Mouse (Mus musculus): ENCODE data around the gene Yju2.
"Not testable (repeated sequence)": the region's sequence is repeated elsewhere in the genome, so short reads cannot be mapped to it uniquely, and the experiment has no call there.

Yju2 gene

GRCm38 (mm10) chr17:55958918-55959728 lies at the start of gene Yju2:
Yju2 (plus strand) TSS chr17:55959099.
- peak; percentile 88 for DNase-seq (ENCODE audit: low spot score)

GRCm38 (mm10) chr17:55931553-55932502 lies 27.1 kb upstream of the Yju2 start:
- DNase-seq (ENCODE audit: low spot score) = peak; percentile 38

DNA sequence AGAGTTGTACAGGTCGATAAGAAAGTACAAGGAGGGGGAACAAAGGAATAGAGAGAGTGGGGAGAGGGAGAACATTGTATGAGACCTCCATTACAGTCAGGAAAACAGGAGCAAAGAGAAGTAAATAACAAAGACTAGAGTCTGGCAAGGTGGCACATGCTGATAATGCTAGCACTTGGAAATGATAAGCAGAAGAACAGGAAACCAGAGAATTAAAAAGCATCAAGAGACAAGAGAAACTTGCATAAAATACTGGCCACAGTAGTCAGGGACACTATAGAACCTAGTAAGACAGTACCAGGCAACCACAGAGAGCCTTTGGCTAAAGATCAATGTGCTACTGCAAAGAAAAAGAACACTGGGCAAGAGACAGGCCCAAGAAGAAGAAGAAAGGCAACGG lies 26.3 kb upstream of the Yju2 start:
- DNase-seq (ENCODE audit: low spot score) = no peak

- no peak for DNase-seq (ENCODE audit: low spot score)
Observed at GRCm38 (mm10) chr17:55933191-55933590, 25.7 kb upstream of the Yju2 start.

DNA sequence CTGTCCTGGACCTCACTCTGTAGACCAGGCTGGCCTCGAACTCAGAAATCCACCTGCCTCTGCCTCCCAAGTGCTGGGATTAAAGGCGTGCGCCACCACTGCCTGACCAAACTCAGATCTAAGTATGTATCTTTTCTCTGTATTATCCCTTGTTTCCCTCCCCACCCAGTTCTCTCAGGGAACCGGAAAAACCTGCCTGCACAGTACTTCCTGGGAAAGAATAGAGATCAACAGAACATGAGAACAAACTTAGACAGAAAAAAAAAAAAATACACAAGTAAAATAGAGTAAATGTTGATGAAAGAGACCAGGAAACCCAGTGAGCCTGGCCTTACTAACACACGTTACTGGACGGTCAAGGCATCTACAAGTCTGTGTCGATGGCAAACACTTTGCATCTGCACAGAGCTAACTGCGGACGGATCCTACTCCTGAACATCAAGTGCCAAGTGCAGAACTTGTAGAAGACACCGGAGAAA lies 14.5 kb upstream of the Yju2 start:
- DNase-seq (ENCODE audit: low spot score) = not testable (repeated sequence)

DNA sequence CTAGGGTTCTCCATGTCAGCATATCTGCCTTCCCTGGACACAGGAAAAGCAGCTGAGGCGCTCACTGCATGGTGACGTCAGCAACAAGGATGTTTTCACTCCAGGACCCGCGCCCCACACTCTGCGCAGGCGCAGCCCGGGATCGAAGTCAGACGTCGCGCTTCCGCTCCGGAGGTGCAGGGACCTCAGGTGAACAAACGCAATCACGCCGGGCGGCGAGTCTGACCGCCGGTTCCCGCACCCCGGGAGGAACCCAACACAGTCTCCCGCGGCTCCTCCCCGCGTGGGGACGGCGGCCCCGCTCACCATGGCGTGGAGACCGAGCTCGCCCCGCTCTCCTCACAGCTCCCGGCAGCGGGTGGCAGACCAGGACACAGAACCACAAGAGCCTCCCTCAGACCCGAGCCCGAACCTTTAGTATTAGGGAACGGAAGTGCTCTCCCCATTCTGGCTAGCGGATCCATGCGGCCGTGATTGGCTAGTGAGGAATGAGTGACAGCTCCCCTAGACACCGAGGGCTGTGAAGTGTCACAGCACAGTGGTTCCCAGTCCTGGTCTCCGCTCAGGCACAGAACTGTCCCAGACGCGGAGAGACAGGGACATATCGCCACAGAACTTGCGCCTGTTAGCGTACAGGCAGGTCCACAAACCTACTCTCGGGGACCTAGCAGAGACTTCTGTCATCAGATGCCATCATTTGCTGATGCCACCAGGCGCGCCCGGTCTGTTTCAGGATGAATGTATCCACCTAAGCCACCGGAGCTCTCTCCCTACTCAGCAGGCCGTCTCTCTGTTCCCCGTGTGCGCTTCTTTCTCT lies 13.8 kb upstream of the Yju2 start:
- DNase-seq (ENCODE audit: low spot score) = peak; percentile 90

DNA sequence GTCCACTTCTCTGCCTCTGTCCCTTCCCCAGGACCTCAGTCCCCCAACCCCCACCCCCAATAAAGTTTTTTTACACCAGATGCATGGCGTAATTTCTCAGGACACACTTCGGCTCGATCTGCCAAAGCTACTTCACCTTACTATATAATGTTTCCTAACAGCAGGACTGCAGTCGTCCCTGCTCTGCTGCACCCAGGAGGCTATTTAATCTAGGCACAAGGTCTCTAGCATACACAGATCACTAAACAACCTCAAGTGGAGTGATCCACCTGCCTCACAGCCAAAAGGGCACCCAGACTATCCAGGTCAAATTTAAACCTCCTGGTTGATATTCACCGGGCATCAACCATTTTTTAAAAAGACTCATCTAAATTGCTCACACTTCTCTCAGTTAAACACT lies 13.2 kb upstream of the Yju2 start:
- no peak for DNase-seq (ENCODE audit: low spot score)

GRCm38 (mm10) chr17:55948647-55949046 lies 10.3 kb upstream of the Yju2 start:
- DNase-seq (ENCODE audit: low spot score) = no peak

- DNase-seq (ENCODE audit: low spot score) = no peak
Observed at GRCm38 (mm10) chr17:55949400-55949799, 9.5 kb upstream of the Yju2 start, which contains the start of gene Zfp119b. Zfp119b (minus strand) TSS chr17:55949500.

- no peak for DNase-seq (ENCODE audit: low spot score)
Observed at GRCm38 (mm10) chr17:55950601-55951000, 8.3 kb upstream of the Yju2 start.

GRCm38 (mm10) chr17:55952041-55952440 lies 6.9 kb upstream of the Yju2 start:
- DNase-seq (ENCODE audit: low spot score) = no peak

DNA sequence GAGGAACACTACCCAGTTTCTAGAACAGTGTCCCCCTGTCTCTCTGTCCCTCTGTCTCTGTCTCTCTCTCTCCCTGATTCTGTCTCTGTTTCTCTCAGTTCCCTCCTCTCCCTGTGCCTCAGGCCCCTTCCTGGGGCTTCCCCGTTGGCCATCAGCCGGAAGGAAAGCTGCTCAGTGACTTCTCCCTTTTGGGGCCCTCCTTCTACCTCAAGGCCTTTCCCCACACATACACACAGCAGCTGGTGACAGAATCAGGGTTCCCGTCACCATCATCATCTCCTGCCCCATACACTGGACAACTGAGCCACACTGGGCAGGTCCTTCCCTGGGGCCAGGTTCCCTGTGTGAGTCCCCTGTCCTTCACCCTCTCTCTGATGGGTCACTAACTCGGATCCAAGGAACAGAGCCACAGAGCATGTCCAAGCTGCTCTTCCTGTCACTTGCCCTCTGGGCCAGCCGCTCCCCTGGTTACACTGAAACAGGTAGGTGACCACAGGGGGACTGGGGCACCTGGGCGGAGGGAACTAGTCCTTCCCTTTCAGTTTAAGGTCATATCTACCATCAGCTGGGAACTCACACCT lies 6.4 kb upstream of the Yju2 start, which contains the start of gene Ebi3:
TSS of gene Ebi3 (plus strand) at position 194 of the 581 bp plus-strand sequence.
- DNase-seq (ENCODE audit: low spot score) = peak; percentile 1

DNA sequence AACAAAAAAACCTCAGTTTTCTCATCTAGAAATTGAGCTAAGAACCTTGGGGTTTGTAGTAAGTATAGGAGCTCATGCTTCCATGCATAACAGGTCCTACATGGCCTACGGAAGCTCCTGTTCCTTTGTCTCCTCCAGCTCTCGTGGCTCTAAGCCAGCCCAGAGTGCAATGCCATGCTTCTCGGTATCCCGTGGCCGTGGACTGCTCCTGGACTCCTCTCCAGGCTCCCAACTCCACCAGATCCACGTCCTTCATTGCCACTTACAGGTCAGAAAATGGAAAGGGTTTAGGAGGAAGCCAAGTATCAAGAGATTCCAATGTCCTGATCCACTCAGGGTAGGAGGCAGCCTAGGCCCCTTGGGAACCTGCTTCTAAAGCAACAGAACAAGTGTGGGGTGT lies 5.1 kb upstream of the Yju2 start:
- no peak for DNase-seq (ENCODE audit: low spot score)

DNA sequence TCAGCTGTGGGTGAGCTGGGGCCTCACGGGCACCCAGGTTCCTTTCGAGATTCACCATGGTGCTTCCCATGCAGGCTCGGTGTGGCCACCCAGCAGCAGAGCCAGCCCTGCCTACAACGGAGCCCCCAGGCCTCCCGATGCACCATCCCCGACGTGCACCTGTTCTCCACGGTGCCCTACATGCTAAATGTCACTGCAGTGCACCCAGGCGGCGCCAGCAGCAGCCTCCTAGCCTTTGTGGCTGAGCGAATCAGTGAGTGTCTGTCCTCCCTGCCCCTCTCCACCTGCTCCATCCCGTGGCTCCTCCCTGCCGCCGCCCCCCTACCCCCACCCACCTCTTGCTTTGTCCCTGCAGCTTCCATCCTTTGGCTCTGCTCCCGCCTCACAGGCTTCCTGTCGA lies 4.7 kb upstream of the Yju2 start:
- DNase-seq (ENCODE audit: low spot score) = no peak

DNA sequence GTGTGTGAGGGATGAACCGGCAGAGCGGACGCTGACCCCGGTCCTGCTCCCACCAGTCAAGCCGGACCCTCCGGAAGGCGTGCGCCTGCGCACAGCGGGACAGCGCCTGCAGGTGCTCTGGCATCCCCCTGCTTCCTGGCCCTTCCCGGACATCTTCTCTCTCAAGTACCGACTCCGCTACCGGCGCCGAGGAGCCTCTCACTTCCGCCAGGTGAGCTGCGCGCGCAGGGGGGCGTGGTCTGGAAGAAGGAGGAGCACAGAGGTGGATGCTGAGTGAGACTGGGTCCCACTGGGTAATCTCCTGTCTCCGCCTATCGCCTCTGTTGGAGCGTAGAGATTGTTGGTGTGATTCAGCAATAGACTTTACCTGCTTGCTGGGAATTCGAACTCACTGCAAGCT lies 2.8 kb upstream of the Yju2 start:
- peak; percentile 33 for DNase-seq (ENCODE audit: low spot score)

GRCm38 (mm10) chr17:55956591-55956990 lies 2.3 kb upstream of the Yju2 start:
- DNase-seq (ENCODE audit: low spot score) = peak; percentile 1

DNA sequence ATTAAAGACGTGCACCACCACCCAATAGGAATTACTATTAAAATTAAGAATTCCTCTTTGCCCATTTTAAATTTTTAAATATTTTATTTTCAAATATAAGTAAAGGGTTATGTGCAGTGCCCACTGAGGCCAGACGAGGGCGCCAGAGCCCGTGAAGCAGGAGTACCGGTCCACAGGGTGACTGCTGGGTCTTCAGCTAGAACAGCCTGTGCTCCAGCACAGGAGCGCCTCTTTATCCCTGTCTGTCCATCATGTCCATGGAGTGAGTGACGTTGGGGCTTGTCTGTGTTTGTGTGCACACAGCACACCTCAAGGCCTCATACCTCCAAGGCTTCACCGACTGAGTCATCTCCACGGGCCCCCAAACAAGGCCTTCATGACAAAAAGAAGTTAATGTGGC lies 1.7 kb upstream of the Yju2 start:
- peak; percentile 21 for DNase-seq (ENCODE audit: low spot score)

- DNase-seq (ENCODE audit: low spot score) = no peak
Observed at GRCm38 (mm10) chr17:55957726-55958583, 944 bp upstream of the Yju2 start.

- DNase-seq (ENCODE audit: low spot score) = peak; percentile 1
Observed at GRCm38 (mm10) chr17:55958584-55958886, 364 bp upstream of the Yju2 start.

GRCm38 (mm10) chr17:55959946-55960740 lies 1.2 kb downstream of the Yju2 start:
- peak; percentile 5 for DNase-seq (ENCODE audit: low spot score)
